Mouse (Mus musculus) T-helper 17 cell (primary cell): ENCODE data around the gene Fgf12.

Experiments
- in situ Hi-C, 2 experiments: fragments of 300-600 bp; cut with MboI, MseI; formaldehyde crosslinking; loops; 1 replicate in 1 of 2; 2 replicates in 1 of 2; pipeline ENCODE4 v1.15.1; 2025; ENCODE audit warnings: high pct_unique_total_duplicates in 2 of 2

Fgf12 gene

DNA sequence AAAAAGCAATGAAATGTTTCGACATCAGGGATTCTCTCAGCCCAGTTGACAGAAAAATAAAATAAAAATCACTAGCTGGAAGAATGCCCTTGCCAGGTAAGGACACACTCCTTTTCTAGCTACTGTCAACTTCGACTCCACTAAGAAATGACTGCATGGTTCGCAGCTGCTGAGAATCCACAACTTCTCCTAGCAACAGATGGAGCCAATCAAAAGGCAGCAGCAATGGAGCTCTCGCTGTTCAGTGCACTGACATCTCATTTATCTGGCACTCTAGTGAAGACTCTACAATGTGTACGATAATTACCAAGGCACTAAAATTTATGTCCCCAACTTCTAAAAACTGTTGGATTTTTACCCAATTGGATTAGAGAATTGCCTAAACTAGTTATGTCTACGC lies 407.5 kb downstream of the Fgf12 start:
- in situ Hi-C loops: loop anchor here in 1 of 2 experiments (5.0 kb wide), 1 partner anchor 237 kb away; no protein-coding TSS in a partner anchor

DNA sequence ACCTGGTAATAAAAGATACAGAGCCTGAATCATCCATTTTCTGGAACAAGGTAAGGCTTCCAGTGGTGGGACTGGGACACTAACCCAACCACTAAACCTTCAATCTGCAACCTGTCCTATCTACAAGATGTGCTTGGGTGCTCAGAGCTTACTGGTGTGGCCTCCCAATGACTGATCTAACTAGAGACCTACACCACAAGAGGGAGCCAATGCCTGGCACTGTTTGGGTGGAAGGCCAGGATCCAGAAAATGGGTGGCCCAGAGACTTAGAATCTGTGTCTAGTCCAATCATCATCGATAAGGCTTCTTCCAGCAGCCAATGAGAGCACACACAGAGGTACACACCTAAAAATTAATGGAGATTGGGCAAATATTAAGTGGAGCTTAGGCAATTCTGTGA lies 414.9 kb downstream of the Fgf12 start:
- in situ Hi-C loops: no loop called here

DNA sequence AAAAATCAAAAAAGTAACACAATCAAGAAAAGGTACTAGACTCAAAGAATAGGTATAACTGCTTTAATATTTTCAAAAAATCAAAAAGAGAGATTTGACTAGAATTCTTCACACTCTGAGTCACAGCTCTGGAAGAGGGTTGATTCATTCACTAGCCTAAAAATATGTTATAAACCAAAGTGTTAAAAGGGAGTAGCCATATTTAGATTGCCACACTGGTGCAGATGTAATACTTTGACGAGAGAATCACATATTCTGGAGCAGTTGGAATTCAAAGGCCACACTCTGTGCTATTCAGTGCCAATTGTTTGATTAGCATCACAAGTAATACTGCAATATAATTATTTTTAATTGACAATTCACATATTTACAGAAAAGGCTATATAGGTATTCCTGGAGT lies 416.2 kb downstream of the Fgf12 start:
- in situ Hi-C loops: no loop called here

DNA sequence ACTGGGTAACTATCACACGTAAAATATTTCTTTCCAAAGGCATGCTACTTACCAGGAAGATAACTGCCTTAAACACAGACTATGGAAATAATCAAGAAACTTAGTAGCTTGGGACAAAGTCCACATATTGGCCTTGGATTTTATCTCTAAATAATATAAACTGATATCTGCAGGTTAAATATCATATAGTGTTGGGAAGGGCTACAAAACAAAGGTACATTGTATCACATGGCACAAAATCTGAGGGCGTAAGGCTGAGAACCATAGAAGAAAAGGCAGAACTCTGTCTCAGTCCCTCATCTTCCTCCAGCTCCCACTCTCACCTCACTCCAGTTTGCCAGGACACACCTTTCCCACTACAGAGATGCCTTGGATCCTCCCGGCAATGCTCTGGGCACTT lies 417.8 kb downstream of the Fgf12 start:
- in situ Hi-C loops: no loop called here

DNA sequence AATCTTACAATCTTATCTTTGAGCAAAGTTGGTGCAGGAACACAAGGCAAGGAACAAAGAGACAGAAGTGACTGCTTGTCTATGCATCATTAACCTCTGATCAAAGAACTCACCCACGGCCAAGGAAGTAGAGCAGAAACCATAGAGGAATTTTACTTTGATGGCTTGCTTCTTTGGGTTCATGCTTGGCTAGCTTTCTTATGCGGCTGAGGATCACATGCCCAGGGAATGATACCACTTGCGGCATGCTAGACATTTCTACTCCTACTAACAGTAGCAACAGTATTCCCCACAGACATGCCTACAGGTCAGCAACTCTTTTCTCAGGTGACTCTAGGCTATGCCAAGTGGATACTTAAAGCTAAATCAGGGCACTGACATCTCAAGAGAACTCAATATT lies 429.3 kb downstream of the Fgf12 start:
- in situ Hi-C loops: loop anchor here in 1 of 2 experiments (5.0 kb wide), 1 partner anchor 51 kb away; no protein-coding TSS in a partner anchor

DNA sequence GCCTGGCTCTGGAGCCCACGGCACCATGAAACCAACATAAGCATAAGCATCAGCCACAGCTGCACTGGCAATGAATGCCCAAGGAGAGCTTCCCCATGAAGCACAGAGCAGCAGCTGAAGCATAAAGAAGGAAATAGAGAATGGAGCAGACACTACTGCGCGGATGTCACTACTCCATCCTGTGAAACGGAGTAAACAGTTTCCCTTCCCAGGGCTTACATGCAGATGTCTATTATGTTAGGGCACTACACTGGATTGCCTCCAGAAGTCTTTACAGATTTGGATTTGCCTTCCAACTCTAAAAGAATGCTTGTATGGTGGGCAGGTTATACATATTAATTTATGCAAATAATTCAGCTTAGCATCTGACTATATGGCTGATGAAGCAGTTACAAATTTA lies 441.2 kb downstream of the Fgf12 start:
- in situ Hi-C loops: no loop called here

DNA sequence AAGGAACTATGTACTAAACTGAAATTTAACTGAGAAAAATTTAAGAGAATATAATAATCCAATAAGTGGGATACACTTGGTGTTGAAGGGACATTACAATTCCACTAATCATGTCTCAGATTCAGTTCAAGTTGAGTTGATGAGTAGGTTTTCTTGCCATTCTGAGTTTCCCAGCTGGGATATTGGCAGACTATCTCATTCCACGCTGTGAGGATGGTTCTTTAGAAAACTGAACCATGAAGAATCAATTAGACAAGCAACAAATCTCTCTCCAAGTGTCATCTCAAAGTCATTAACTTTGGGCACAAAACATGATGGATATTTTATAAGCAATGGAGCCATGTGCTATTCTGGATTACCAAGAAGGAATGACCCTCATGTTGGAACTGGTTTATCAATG lies 449.0 kb downstream of the Fgf12 start:
- in situ Hi-C loops: loop anchor here in 1 of 2 experiments (10.0 kb wide), 1 partner anchor 551 kb away; no protein-coding TSS in a partner anchor

DNA sequence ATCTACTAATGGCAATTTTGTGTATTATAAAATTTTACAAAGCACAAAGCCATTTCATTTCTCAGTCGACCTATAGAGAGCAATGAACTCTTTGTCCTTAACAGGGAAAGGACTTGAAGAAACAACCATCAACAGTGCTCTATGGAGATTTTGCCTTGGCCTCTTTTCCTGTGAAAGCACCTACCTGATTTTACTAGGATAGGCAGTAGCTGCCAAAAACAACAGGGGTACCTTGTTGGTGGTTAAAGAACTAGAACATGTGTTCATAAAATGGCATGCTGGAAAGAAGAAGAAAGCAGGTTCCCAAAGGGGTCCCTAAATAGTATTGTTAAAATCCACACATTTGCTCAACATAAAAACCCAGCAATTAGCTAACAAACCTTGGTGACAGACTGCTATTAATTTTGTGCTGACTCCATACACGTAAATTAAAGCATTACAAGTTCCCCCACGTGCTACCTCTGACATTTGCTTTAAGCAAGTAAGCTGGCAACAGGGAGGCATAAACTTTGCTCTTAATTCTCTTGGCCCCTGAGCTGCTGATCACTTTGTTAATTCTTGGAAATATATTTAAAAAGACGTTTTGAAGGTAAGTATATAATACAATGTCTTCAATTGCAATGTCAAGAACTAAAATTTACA lies 463.1 kb downstream of the Fgf12 start:
- in situ Hi-C loops: no loop called here

DNA sequence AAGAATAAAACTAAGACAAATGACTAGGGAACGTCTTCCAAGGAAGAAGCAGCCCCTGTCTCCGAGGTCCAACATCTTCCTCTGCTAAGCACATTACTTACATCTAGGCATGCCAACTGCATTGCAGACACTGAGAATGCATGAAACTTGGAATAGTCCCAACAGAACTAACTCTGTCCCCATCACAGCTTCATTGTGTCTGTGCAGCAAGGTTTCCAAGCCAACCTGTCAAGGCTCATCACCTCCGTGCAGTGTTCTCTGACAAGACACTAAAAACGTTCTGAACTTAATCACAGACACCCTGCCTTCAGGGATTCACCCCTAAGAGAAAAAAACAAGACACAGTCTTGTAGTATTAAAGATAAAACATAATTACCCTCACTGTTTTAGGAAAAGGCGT lies 495.0 kb downstream of the Fgf12 start:
- in situ Hi-C loops: no loop called here

DNA sequence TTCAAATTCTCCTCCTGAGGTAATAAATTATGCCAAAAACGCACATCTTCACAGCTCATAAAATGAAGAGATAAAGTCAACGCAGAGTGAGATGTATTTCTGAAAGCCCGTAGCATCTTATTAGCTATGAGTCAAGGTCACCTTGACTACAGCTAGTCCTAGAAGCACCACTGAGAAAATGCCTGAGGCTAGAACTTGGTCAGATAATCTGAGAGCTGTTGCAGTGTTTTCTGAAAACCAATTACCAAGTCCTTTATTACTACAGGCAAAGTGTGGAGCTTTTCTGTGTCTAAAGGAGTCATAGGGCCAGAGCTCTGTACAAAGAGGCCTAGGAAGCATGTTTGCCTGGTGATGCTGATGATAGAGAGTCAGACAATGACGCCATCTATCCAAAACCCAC lies 498.6 kb downstream of the Fgf12 start:
- in situ Hi-C loops: no loop called here

DNA sequence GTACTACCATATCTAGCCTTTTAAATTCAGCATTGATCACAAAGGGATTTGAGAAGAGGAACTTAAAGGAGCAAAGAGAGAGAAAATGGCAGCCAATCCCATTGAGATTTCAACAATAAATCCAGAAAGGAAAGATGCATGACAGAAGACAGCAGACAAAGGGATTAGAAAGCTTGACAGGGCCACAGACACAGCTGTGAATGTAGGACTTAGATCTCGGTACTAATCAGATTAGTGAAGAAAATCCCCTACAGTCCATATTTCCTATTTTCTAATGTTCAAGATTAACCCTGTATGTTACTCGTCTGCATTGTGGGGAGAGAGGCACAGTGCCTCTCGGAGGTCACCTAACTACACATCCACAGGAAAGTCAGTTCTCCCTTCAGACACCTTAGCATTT lies 500.9 kb downstream of the Fgf12 start:
- in situ Hi-C loops: no loop called here

DNA sequence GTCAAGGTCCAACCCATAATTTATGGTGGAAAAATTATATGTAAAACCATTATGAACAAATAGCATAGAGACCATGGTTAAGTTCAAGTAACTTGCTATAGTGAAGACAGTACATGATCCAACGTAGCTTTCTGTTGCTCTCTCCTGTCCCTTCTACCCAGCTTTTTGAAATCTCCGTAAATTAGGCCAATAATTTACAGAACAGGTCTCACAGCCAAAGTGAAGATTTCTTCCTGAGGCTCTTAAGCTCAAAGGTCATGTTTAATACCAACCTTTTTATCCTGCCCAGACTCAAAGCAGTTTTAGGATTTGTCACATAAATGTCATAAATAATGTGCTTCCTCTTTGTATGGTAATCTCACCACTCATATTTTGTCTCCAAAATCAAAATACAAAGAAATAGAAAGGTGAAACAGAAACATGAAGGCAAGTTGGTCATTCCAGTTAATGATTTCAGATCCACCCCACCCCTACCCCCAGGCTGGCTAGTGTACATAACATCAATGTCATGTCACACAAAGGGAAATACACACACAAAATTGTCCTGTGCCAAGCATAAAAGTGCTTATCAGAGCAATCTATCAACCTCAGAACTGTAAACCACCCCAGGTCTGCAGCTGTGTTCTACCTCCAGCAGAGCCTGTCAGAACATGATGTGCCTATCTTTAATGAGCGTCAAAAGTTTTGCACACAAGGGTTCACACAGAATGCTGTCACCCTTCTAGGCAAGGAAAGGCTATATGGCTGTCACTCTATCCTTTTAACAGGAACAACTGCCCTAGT lies 509.8 kb downstream of the Fgf12 start:
- in situ Hi-C loops: no loop called here

DNA sequence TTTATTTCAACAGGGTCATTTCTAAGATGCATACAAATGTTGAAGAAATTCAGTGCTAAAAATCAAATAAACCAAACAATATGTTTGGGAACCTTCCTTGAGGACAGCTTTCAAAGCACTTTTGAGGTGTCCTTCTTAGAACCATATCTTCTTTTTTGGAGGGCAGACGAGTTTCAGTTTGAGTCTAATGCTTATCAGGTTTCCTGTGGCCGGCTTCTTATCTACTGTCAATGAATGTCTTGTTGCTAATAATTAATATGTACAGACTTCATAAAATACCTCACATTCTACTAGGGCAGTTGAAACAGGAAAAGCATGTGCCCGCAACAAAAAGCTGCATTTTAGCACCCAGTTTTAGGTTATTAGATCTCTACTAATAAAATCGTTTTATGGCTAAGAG lies 513.5 kb downstream of the Fgf12 start:
- in situ Hi-C loops: no loop called here

DNA sequence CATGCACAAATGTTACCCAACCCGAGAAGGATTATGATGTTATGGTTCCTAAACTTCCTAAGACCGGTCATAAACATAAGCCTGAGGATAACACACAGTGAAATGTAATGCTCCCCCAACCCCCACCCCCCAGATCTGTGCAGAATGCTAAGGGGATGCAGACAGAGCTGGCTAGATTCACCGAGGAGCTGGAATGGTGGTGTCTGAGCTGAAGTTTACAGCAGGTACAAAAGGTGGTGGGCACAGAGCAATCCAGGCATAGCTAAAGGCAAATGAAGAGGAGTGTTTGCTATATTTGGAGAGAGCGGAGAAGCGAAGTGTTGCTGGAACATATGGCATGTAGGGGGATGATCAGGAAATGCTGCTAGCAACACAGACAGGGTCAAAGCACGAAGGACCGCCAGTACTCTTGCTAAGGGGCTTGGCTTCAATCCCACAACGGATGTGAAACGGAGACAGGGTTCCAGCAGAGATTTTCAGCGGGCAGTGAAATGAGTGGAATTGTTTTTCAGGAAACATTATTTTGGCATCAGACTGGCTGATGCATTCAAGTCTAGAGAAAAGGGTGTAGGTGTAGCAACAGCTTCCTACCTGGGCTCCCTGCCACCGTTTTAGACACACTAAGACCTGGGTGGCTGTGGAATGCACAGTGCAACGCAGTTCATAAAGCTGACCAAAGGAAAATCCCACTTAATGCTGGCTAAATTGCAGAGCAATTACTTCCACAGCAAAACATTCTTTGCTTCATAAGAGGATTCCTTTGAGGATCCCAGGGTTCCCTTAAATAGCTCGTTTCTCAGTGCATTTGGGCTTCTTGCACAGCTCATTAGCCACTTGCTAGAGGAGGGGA lies 514.6 kb downstream of the Fgf12 start:
- in situ Hi-C loops: no loop called here

DNA sequence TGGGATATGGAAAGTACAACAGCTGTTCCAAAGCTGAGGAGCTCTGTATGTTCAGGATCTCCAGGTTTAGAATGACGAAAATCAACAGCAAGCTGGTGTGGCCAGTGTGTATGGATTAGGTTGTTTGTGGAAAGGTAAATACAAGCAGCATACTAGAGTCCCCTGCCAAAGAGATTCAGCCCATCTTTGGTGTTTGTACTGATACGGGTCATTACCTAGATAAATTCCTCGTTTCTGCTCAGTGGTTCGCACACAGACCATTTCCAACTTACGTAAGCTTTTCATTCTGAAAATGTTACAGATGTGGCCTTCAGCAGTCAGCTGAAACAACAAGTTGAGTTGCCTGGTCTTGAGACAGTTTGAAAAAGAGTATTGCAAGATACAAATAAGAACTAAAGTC lies 536.9 kb downstream of the Fgf12 start:
- in situ Hi-C loops: no loop called here

DNA sequence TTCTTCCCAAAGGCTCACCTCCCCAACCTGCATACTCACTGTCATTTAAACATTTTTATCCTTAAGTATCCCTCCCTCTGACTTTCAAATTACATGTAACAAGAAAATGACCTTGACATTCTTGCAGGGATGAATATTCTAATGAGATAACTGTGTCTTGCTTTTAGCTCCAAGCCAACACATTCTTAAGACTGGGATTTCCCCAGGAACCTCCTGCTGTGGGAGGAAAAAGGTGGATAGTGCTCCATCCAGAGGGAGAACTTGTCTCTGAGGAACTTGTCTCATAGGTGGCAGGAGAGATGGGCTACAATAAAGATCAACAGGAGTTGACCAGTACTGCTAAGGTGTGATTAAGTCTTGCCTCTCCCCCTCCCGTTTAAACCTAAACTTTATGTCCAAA lies 540.5 kb downstream of the Fgf12 start:
- in situ Hi-C loops: no loop called here

DNA sequence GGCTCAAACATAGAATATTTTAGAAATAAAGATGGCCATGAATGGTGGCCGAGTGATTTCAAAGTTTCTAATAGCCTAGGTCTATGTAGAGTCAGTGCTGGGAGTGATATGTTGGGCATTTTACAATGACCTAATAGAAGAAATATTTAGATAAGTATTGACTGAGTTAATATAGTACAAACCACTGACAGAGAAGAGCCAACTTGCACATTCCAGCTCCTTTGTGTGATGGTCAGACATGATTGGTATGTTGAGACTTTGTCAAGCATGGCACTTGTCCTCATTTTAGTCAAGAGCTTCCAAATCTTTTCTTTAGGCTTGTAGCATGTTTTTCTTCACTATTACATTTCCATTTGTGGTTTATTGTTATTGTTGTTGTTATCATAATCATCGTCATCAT lies 596.4 kb downstream of the Fgf12 start:
- in situ Hi-C loops: no loop called here

DNA sequence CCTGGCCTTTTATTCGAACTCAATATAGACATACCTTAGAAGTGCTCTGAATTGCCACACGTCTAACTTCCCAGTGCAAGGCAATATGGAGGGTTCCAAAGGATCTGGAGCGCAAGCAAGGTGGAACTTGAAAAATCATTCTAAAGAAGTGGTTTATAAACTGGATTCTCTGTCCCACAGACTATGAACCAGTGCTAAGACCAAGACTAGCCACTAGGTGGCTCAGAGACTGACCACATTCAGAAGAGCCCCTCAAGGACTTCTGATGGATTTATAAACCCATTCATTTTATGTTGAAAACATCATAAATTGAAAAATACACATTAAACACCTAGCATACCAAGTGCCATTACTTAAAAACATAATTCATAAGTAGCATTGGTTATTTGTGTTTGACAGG lies 611.9 kb downstream of the Fgf12 start:
- in situ Hi-C loops: no loop called here

DNA sequence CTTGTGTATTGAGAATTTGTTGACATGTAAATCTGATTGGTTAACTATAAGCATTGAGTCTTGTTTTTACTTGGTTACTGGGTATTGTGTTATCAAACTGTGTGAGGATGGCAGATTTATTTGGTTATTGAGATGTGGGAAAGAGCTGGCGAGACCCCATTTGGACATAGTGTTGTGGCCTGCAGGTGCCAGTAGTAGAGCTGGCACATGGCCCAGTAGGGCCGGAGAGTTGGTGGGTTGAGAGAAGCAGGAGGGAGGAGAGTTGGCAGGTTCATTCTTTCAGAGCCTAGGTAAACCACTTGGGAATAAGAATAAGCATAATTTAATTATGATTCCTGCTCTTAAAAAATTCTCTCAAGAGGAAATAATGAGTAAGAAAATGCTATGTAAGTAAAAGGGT lies 625.9 kb downstream of the Fgf12 start:
- in situ Hi-C loops: no loop called here
